ENCODE assay signal across 20 mouse cellular contexts in genomic region chr8:61270016-61270415, GRCm38 (mm10). TPM values are rescaled to one million over a fixed set of nuclear protein-coding genes. Genes with fewer than 3 reads are reported as not detected.
DNase-seq lines count a peak whose midpoint lies in the region; ATAC-seq and TF ChIP-seq lines count a peak whose summit lies in the region.
"Had no signal": no experiment of that assay in that cellular context is flagged by ENCODE, and none has a peak within 500 bp of the region (broad histone marks: within the 10 kb centered on the region; RNA-seq: fewer than 3 reads in every experiment).

No protein-coding gene starts in this region.

- no peaks in the 10 kb centered on the region for H3K36me3 ChIP-seq in forebrain, postnatal 0 days (ENCODE audit: insufficient read depth)
- no peaks in the 10 kb centered on the region for H3K36me3 ChIP-seq in forebrain, embryonic 11.5 days (ENCODE audit: control insufficient read depth, insufficient read depth, low read length)
- H3K36me3 ChIP-seq in lung, embryonic 15.5 days = no peaks in the 10 kb centered on the region
- H3K36me3 ChIP-seq: intestine, embryonic 15.5 days; limb, embryonic 10.5 days; liver, embryonic 15.5 days; neural tube, embryonic 15.5 days had no signal

- H3K4me2 ChIP-seq in forebrain, postnatal 0 days (ENCODE audit: low read depth) = 0 out of 2 replicates have a peak overlapping the region, but pooled peaks have one; percentile 3
- H3K4me2 ChIP-seq in forebrain, embryonic 11.5 days (ENCODE audit: low read depth, low read length, severe bottlenecking) = no peak overlapping the region
- H3K4me2 ChIP-seq in lung, embryonic 15.5 days = no peak overlapping the region
- H3K4me2 ChIP-seq: hindbrain, embryonic 14.5 days; intestine, embryonic 15.5 days; liver, embryonic 15.5 days; midbrain, embryonic 11.5 days; neural tube, embryonic 15.5 days had no signal

- no peak for DNase-seq in forebrain, postnatal 0 days
- DNase-seq in forebrain, embryonic 11.5 days (ENCODE audit: low spot score) = no peak
- DNase-seq in lung, postnatal 4 days = no peak
- no peak for DNase-seq in cerebellum, adult 11-12 months
- DNase-seq: adrenal gland, postnatal 25 days; cerebellum, adult 9-11 months; gastrocnemius, postnatal 36 days; heart, adult 2 months; kidney, adult 9 months; liver had no signal

- no peak overlapping the region for H3K9ac ChIP-seq in forebrain, postnatal 0 days
- no peak overlapping the region for H3K9ac ChIP-seq in forebrain, embryonic 11.5 days (ENCODE audit: low read length)
- H3K9ac ChIP-seq in lung, embryonic 15.5 days = no peak overlapping the region
- H3K9ac ChIP-seq: hindbrain, embryonic 14.5 days; intestine, embryonic 15.5 days; liver, embryonic 15.5 days; neural tube, embryonic 15.5 days had no signal

- peak; percentile 23; the same call in 1 of the 2 replicates for ATAC-seq in forebrain, postnatal 0 days
- ATAC-seq in forebrain, embryonic 11.5 days (replicated peaks; ENCODE audit: low FRiP score) = no peak
- no peak for ATAC-seq in lung, embryonic 15.5 days (ENCODE audit: borderline replicate concordance, extremely low read depth, low FRiP score, low TSS enrichment)
- ATAC-seq in CD4-positive, CD25-positive, alpha-beta regulatory T cell, adult 4 months = peak; percentile 46
- ATAC-seq in inflammation-experienced regulatory T-cells, adult 6 months = peak; percentile 47
- ATAC-seq: intestine, embryonic 15.5 days had no signal

- H3K27ac ChIP-seq in forebrain, postnatal 0 days (ENCODE audit: low read depth, low read length) = no peak overlapping the region
- H3K27ac ChIP-seq in forebrain, embryonic 11.5 days (ENCODE audit: low read depth, low read length) = no peak overlapping the region
- 0 out of 2 replicates have a peak overlapping the region, but pooled peaks have one; percentile 15 for H3K27ac ChIP-seq in lung, embryonic 15.5 days
- H3K27ac ChIP-seq: heart, adult 2 months; hindbrain, embryonic 14.5 days; intestine, embryonic 15.5 days; limb, embryonic 10.5 days; liver, embryonic 15.5 days; macrophage; neural tube, embryonic 15.5 days had no signal

- H3K9me3 ChIP-seq in forebrain, postnatal 0 days (ENCODE audit: low read length) = no peaks in the 10 kb centered on the region
- H3K9me3 ChIP-seq in forebrain, embryonic 11.5 days (ENCODE audit: control insufficient read depth, low read length) = no peaks in the 10 kb centered on the region
- H3K9me3 ChIP-seq in lung, embryonic 15.5 days = no peaks in the 10 kb centered on the region
- H3K9me3 ChIP-seq: intestine, embryonic 15.5 days; limb, embryonic 10.5 days; liver, embryonic 15.5 days; neural tube, embryonic 15.5 days had no signal

- H3K4me1 ChIP-seq in forebrain, postnatal 0 days (ENCODE audit: insufficient read depth) = no peaks in the 10 kb centered on the region
- H3K4me1 ChIP-seq in forebrain, embryonic 11.5 days (replicated peaks; ENCODE audit: control insufficient read depth, insufficient read depth, low read length) = peaks cover 10% of the 10 kb centered on the region
- H3K4me1 ChIP-seq in lung, embryonic 15.5 days = peaks cover 79% of the 10 kb centered on the region

- H3K4me3 ChIP-seq in forebrain, postnatal 0 days (ENCODE audit: low read depth, low read length) = no peak overlapping the region
- H3K4me3 ChIP-seq in forebrain, embryonic 11.5 days (ENCODE audit: low read depth, low read length) = no peak overlapping the region
- H3K4me3 ChIP-seq in lung, embryonic 15.5 days = no peak overlapping the region
- H3K4me3 ChIP-seq: heart, adult 2 months; intestine, embryonic 15.5 days; limb, embryonic 10.5 days; liver, embryonic 15.5 days; neural tube, embryonic 15.5 days had no signal

- WGBS in forebrain, postnatal 0 days = 56% methylated on average over 11 of the region's 11 CpGs
- WGBS in forebrain, embryonic 11.5 days = 69% methylated on average over 11 of the region's 11 CpGs
- 54% methylated on average over 11 of the region's 11 CpGs for WGBS in lung, embryonic 15.5 days

- no peaks in the 10 kb centered on the region for H3K27me3 ChIP-seq in forebrain, postnatal 0 days (ENCODE audit: insufficient read depth, low read length)
- H3K27me3 ChIP-seq in forebrain, embryonic 11.5 days (ENCODE audit: control insufficient read depth, insufficient read depth, low read length) = no peaks in the 10 kb centered on the region
- no peaks in the 10 kb centered on the region for H3K27me3 ChIP-seq in lung, embryonic 15.5 days
- H3K27me3 ChIP-seq: intestine, embryonic 15.5 days; liver, embryonic 15.5 days; neural tube, embryonic 15.5 days had no signal

- TF ChIP-seq CTCF in forebrain, postnatal 0 days (IDR thresholded peaks at IDR 0.05; ENCODE audit: low read depth) = no peak

RNA-seq across cellular contexts. Expression of gene Sh3rf1, which starts 46.3 kb away (rescaled TPM):
- total RNA-seq in forebrain, postnatal 0 days (2014; rRNA removed) = 28.5 and 35.4 TPM in 2 replicates
- 18.3 and 27.3 TPM in 2 replicates for polyA plus RNA-seq in forebrain, postnatal 0 days (2015; fragmentation: Nextera tagmentation; extraction: Ambion mirVana)
- polyA plus RNA-seq in forebrain, embryonic 11.5 days (2014; fragmentation: Nextera tagmentation; extraction: Ambion mirVana) = 28.1 and 28.8 TPM in 2 replicates
- polyA plus RNA-seq in lung, embryonic 15.5 days (2015; fragmentation: Nextera tagmentation; extraction: Ambion mirVana) = 15.8 and 16.8 TPM in 2 replicates
- 1 to 10 TPM; 7.4 to 8.0 TPM for polyA plus RNA-seq in CD4-positive, CD25-positive, alpha-beta regulatory T cell, adult 4 months (2017; shearing (Covaris generic))
- 1 to 10 TPM; 6.4 to 9.2 (median 6.4) TPM for polyA plus RNA-seq in inflammation-experienced regulatory T-cells, adult 6 months (2017; shearing (Covaris generic))

Comparison
In these comparisons a context has a peak if more than half of its experiments do, and no peak if none do; other contexts are left out.
1. ATAC-seq: peak in forebrain, postnatal 0 days (single experiment), CD4-positive, CD25-positive, alpha-beta regulatory T cell, adult 4 months (single experiment) and inflammation-experienced regulatory T-cells, adult 6 months (single experiment); none in forebrain, embryonic 11.5 days (single experiment) and lung, embryonic 15.5 days (single experiment).